Mouse (Mus musculus) kidney, adult 2 months (tissue): ENCODE results near the gene Pnpla8.

Source experiments
- CTCF ChIP-seq: fragments of 200-500 bp; conservative IDR thresholded peaks from 2 replicates; pipeline ENCODE4 v1.5.1; 2011; ENCODE audit warnings: low read depth, mild to moderate bottlenecking, control low read depth, low read length, moderate library complexity, mixed read lengths; ENCODE audit not compliant: insufficient read depth, insufficient read length
- POLR2A ChIP-seq: fragments of 200-500 bp; IDR thresholded peaks from one replicate; pipeline ENCODE4 v1.6.1; 2011; ENCODE audit warnings: low read depth, low read length, control low read depth

DNA sequence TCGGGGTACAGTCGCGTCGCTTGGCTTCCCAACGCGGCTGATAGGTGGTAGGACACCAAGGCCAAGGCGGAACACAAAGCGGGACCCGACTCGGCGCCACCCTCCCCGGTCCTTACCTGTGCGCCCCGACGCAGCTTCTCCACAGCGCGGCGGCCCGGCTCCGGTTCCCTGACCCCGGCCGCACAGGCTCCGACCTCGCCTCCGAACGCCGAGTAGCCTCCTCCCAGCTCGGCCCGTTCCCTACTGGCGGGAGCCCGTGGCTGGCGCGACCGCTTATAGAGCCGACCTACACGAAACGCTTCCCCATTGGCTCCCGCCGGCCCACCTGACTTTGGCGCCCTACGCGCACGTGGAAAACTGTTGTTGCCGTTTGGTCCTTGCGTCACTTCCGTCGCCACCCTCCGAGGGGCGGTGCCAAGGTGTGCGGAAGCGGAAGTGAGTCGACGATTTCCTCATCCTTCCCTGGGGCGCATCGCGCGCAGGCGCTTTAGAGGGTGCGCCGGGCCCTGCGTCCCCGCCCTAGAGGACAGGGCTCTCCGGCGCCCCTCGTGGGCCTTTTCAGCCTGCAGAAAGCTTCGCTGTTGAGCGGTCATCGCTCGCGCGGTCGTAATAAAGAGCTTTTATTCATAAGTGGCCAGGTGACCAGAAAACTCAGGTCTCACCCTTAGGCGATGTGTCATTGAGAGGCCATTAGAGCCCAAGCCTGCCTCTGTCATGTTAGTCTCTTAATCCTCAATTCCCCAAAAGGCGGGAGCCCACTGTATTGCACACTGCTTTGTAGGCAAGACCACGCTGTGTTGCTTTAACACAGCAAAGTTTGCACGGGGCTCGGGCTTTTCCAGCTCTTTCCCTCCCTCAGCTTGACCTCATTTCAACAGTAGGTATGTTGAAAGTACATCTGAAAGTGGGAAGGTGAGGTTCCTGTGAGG, 11.1 kb upstream of the Pnpla8 start, which contains the start of gene Dnajb9:
- TF ChIP-seq CTCF: peak; percentile 63
- TF ChIP-seq POLR2A: peak; percentile 99
